Comparison of ENCODE assay signal across 13 mouse cellular contexts in genomic region chr17:73919520-73919919, GRCm38 (mm10). TPM values are rescaled to one million over a fixed set of nuclear protein-coding genes. Genes with fewer than 3 reads are reported as not detected.
A peak's percentile ranks its signal among the peaks of the same experiment; 100 is the strongest.
DNase-seq lines count a peak whose midpoint lies in the region; ATAC-seq lines count a peak whose summit lies in the region.
"Had no signal": no experiment of that assay in that cellular context is flagged by ENCODE, and none has a peak within 500 bp of the region (broad histone marks: within the 10 kb centered on the region; RNA-seq: fewer than 3 reads in every experiment).

No protein-coding gene starts in this region.

- intact Hi-C loops in left cerebral cortex, postnatal 10 days (cut with DNase I): no loop called here

- no peak overlapping the region for H3K4me2 ChIP-seq in hindbrain, embryonic 15.5 days
- H3K4me2 ChIP-seq: limb, embryonic 13.5 days had no signal

- no peaks in the 10 kb centered on the region for H3K4me1 ChIP-seq in hindbrain, embryonic 15.5 days (replicated peaks)
- H3K4me1 ChIP-seq in hindbrain, embryonic 10.5 days (replicated peaks): no peaks in the 10 kb centered on the region; the same call in 1 of the 2 replicates

- H3K27me3 ChIP-seq in hindbrain, embryonic 15.5 days: no peaks in the 10 kb centered on the region
- H3K27me3 ChIP-seq in hindbrain, embryonic 10.5 days (ENCODE audit: insufficient read depth, poor library complexity, severe bottlenecking): no peaks in the 10 kb centered on the region
- H3K27me3 ChIP-seq: limb, embryonic 13.5 days had no signal

- H3K36me3 ChIP-seq in hindbrain, embryonic 15.5 days: no peaks in the 10 kb centered on the region
- no peaks in the 10 kb centered on the region for H3K36me3 ChIP-seq in hindbrain, embryonic 10.5 days
- H3K36me3 ChIP-seq: limb, embryonic 13.5 days had no signal

- ATAC-seq in hindbrain, embryonic 15.5 days (ENCODE audit: low FRiP score, low read depth): peak; percentile 66
- peak; percentile 49; the same call in 1 of the 2 replicates for ATAC-seq in cerebellum, adult (ENCODE audit: insufficient number of reproducible peaks, low FRiP score, low TSS enrichment)

- no peak overlapping the region for H3K9ac ChIP-seq in hindbrain, embryonic 15.5 days
- H3K9ac ChIP-seq: limb, embryonic 13.5 days; liver, embryonic 14.5 days had no signal

- WGBS in hindbrain, embryonic 15.5 days: 34% methylated on average over 8 of the region's 8 CpGs
- WGBS in hindbrain, embryonic 10.5 days: 85% methylated on average over 8 of the region's 8 CpGs

- H3K4me3 ChIP-seq in hindbrain, embryonic 15.5 days: no peak overlapping the region
- no peak overlapping the region for H3K4me3 ChIP-seq in hindbrain, embryonic 10.5 days
- H3K4me3 ChIP-seq: limb, embryonic 13.5 days had no signal

- H3K27ac ChIP-seq in hindbrain, embryonic 15.5 days (replicated peaks): no peak overlapping the region
- no peak overlapping the region for H3K27ac ChIP-seq in hindbrain, embryonic 10.5 days
- H3K27ac ChIP-seq: limb, embryonic 13.5 days; liver, embryonic 14.5 days had no signal

- no peaks in the 10 kb centered on the region for H3K9me3 ChIP-seq in hindbrain, embryonic 15.5 days
- H3K9me3 ChIP-seq in hindbrain, embryonic 10.5 days: no peaks in the 10 kb centered on the region
- H3K9me3 ChIP-seq: limb, embryonic 13.5 days had no signal

- DNase-seq in hindbrain, embryonic 10.5 days (ENCODE audit: low spot score): no peak
- DNase-seq in cerebellum, adult 18-20 months: peak; percentile 15 to 16
- DNase-seq in cerebellum, postnatal 36 days: peak; percentile 14
- DNase-seq in ovary, postnatal 10 days (ENCODE audit: low spot score): no peak
- DNase-seq in right cerebral cortex, postnatal 36 days (ENCODE audit: low spot score in 2 of 2): no peak
- no peak for DNase-seq in left cerebral cortex, postnatal 10 days (ENCODE audit: extremely low spot score in 1 of 2, low spot score in 2 of 2)
- DNase-seq: adrenal gland, postnatal 25 days; gastrocnemius, postnatal 25 days; midbrain, embryonic 14.5 days had no signal

RNA-seq across cellular contexts. Expression of gene Xdh, which starts 30.5 kb away (rescaled TPM):
- 0.29 and 0.32 TPM in 2 replicates for polyA plus RNA-seq in hindbrain, embryonic 15.5 days (2015; fragmentation: Nextera tagmentation; extraction: Ambion mirVana)
- polyA plus RNA-seq in hindbrain, embryonic 10.5 days (2016; fragmentation: Nextera tagmentation; extraction: Ambion mirVana): 0.22 and 0.31 TPM in 2 replicates
- 1 to 10 TPM in 1 of 2 experiments, under 1 TPM in 1; 0.85 to 1.3 TPM for total RNA-seq in left cerebral cortex, postnatal 10 days (2021)

Comparison
In these comparisons a context has a peak if more than half of its experiments do, and no peak if none do; other contexts are left out.
1. DNase-seq: peak in cerebellum, adult 18-20 months (2 of 2) and cerebellum, postnatal 36 days (2 of 2); none in hindbrain, embryonic 10.5 days (single experiment), ovary, postnatal 10 days (single experiment), right cerebral cortex, postnatal 36 days (0 of 2) and left cerebral cortex, postnatal 10 days (0 of 2).